Mouse (Mus musculus): ENCODE data around the gene Rs1. TPM values are rescaled to one million over a fixed set of nuclear protein-coding genes. Genes with fewer than 3 reads are reported as not detected.
"Not testable (repeated sequence)": the region's sequence is repeated elsewhere in the genome, so short reads cannot be mapped to it uniquely, and the experiment has no call there.

Gene Rs1
- polyA plus RNA-seq (2014; fragmentation: Nextera tagmentation; extraction: Ambion mirVana) = not detected in 2 replicates

- Histone ChIP-seq H3K4me2 (ENCODE audit: low read depth, severe bottlenecking) (peak within 1 kb of the TSS; percentile 5; the same call in 1 of the 2 replicates), H3K4me3 (ENCODE audit: low read depth, low read length) (no peak within 1 kb of the TSS), H3K9me3 (ENCODE audit: control insufficient read depth, low read length) (no peaks in the 10 kb centered on the region), H3K9ac (ENCODE audit: low read length) (no peak within 1 kb of the TSS), H3K4me1 (ENCODE audit: control insufficient read depth, insufficient read depth, low read length) (no peaks in the 10 kb centered on the region), H3K27me3 (ENCODE audit: control insufficient read depth, insufficient read depth, low read length) (no peaks in the 10 kb centered on the region; the same call in 1 of the 2 replicates), H3K27ac (replicated peaks; ENCODE audit: low read depth, low read length) (no peak within 1 kb of the TSS), H3K36me3 (ENCODE audit: control insufficient read depth, insufficient read depth, low read length) (no peaks in the 10 kb centered on the region)
- ATAC-seq (ENCODE audit: insufficient number of reproducible peaks, low FRiP score, low TSS enrichment, low read depth) (no peak), DNase-seq (ENCODE audit: low spot score) (no peak)
- WGBS = 85% methylated on average over 2 of the region's 2 CpGs
Observed at GRCm38 (mm10) chrX:160767713-160768112, at the start of gene Rs1. Gene Rs1, plus strand, starts transcription at chrX:160768013.

GRCm38 (mm10) chrX:160735650-160736049 is 32.2 kb upstream of the Rs1 start, which contains the start of gene Ppef1:
Gene Ppef1, minus strand, starts transcription at chrX:160735765.
- no peak for ATAC-seq (ENCODE audit: insufficient number of reproducible peaks, low FRiP score, low TSS enrichment, low read depth)
- H3K36me3 ChIP-seq (ENCODE audit: control insufficient read depth, insufficient read depth, low read length) = no peaks in the 10 kb centered on the region
- DNase-seq (ENCODE audit: low spot score) = no peak
- 73% methylated on average over 5 of the region's 5 CpGs for WGBS
- no peak within 1 kb of the TSS for H3K4me2 ChIP-seq (ENCODE audit: low read depth, severe bottlenecking)
- no peak within 1 kb of the TSS for H3K27ac ChIP-seq (replicated peaks; ENCODE audit: low read depth, low read length)
- H3K9me3 ChIP-seq (ENCODE audit: control insufficient read depth, low read length) = no peaks in the 10 kb centered on the region
- no peak within 1 kb of the TSS for H3K4me3 ChIP-seq (ENCODE audit: low read depth, low read length)
- H3K4me1 ChIP-seq (ENCODE audit: control insufficient read depth, insufficient read depth, low read length) = no peaks in the 10 kb centered on the region
- H3K9ac ChIP-seq (ENCODE audit: low read length) = no peak within 1 kb of the TSS
- H3K27me3 ChIP-seq (ENCODE audit: control insufficient read depth, insufficient read depth, low read length) = peaks cover 8% of the 10 kb centered on the region

GRCm38 (mm10) chrX:160745399-160745798 is 22.4 kb upstream of the Rs1 start:
- Histone ChIP-seq H3K27me3 (ENCODE audit: control insufficient read depth, insufficient read depth, low read length) (no peaks in the 10 kb centered on the region), H3K4me2 (ENCODE audit: low read depth, severe bottlenecking) (no peak overlapping the region), H3K9me3 (ENCODE audit: control insufficient read depth, low read length) (no peaks in the 10 kb centered on the region), H3K4me1 (ENCODE audit: control insufficient read depth, insufficient read depth, low read length) (no peaks in the 10 kb centered on the region), H3K4me3 (ENCODE audit: low read depth, low read length) (no peak overlapping the region), H3K36me3 (ENCODE audit: control insufficient read depth, insufficient read depth, low read length) (no peaks in the 10 kb centered on the region), H3K27ac (replicated peaks; ENCODE audit: low read depth, low read length) (no peak overlapping the region), H3K9ac (ENCODE audit: low read length) (no peak overlapping the region)
- DNase-seq (ENCODE audit: low spot score) = no peak
- 73% methylated on average over 1 of the region's 1 CpGs for WGBS
- no peak for ATAC-seq (ENCODE audit: insufficient number of reproducible peaks, low FRiP score, low TSS enrichment, low read depth)

GRCm38 (mm10) chrX:160748653-160749052 is 19.2 kb upstream of the Rs1 start:
- H3K27ac ChIP-seq (replicated peaks; ENCODE audit: low read depth, low read length) = no peak overlapping the region
- no peaks in the 10 kb centered on the region for H3K27me3 ChIP-seq (ENCODE audit: control insufficient read depth, insufficient read depth, low read length)
- no peak for DNase-seq (ENCODE audit: low spot score)
- no peaks in the 10 kb centered on the region for H3K4me1 ChIP-seq (ENCODE audit: control insufficient read depth, insufficient read depth, low read length)
- H3K36me3 ChIP-seq (ENCODE audit: control insufficient read depth, insufficient read depth, low read length) = no peaks in the 10 kb centered on the region
- no peak overlapping the region for H3K4me3 ChIP-seq (ENCODE audit: low read depth, low read length)
- H3K9me3 ChIP-seq (ENCODE audit: control insufficient read depth, low read length) = no peaks in the 10 kb centered on the region
- H3K4me2 ChIP-seq (ENCODE audit: low read depth, severe bottlenecking) = no peak overlapping the region
- ATAC-seq (ENCODE audit: insufficient number of reproducible peaks, low FRiP score, low TSS enrichment, low read depth) = no peak
- H3K9ac ChIP-seq (ENCODE audit: low read length) = no peak overlapping the region
- 85% methylated on average over 1 of the region's 1 CpGs for WGBS

- Histone ChIP-seq H3K4me3 (ENCODE audit: low read depth, low read length) (no peak overlapping the region), H3K36me3 (ENCODE audit: control insufficient read depth, insufficient read depth, low read length) (no peaks in the 10 kb centered on the region), H3K9ac (ENCODE audit: low read length) (no peak overlapping the region), H3K27ac (replicated peaks; ENCODE audit: low read depth, low read length) (no peak overlapping the region), H3K4me2 (ENCODE audit: low read depth, severe bottlenecking) (no peak overlapping the region), H3K9me3 (ENCODE audit: control insufficient read depth, low read length) (no peaks in the 10 kb centered on the region), H3K4me1 (ENCODE audit: control insufficient read depth, insufficient read depth, low read length) (no peaks in the 10 kb centered on the region), H3K27me3 (ENCODE audit: control insufficient read depth, insufficient read depth, low read length) (no peaks in the 10 kb centered on the region)
- ATAC-seq (ENCODE audit: insufficient number of reproducible peaks, low FRiP score, low TSS enrichment, low read depth) (no peak), DNase-seq (ENCODE audit: low spot score) (no peak)
- WGBS = 92% methylated on average over 8 of the region's 8 CpGs
Observed at GRCm38 (mm10) chrX:160750808-160751207, 17.0 kb upstream of the Rs1 start.

GRCm38 (mm10) chrX:160765389-160766232 is 2.2 kb upstream of the Rs1 start:
- H3K9me3 ChIP-seq (ENCODE audit: control insufficient read depth, low read length) = no peaks in the 10 kb centered on the region
- DNase-seq (ENCODE audit: low spot score) (peak; percentile 92), ATAC-seq (ENCODE audit: insufficient number of reproducible peaks, low FRiP score, low TSS enrichment, low read depth) (peak; percentile 95)
- no peak overlapping the region for H3K27ac ChIP-seq (replicated peaks; ENCODE audit: low read depth, low read length)
- no peaks in the 10 kb centered on the region for H3K4me1 ChIP-seq (ENCODE audit: control insufficient read depth, insufficient read depth, low read length)
- peak overlapping the region; percentile 22; the same call in 1 of the 2 replicates for H3K4me2 ChIP-seq (ENCODE audit: low read depth, severe bottlenecking)
- no peaks in the 10 kb centered on the region; the same call in 1 of the 2 replicates for H3K27me3 ChIP-seq (ENCODE audit: control insufficient read depth, insufficient read depth, low read length)
- peak overlapping the region; percentile 33 for H3K4me3 ChIP-seq (ENCODE audit: low read depth, low read length)
- H3K36me3 ChIP-seq (ENCODE audit: control insufficient read depth, insufficient read depth, low read length) = no peaks in the 10 kb centered on the region
- peak overlapping the region; percentile 40; the same call in 1 of the 2 replicates for H3K9ac ChIP-seq (ENCODE audit: low read length)
- WGBS = 37% methylated on average over 30 of the region's 30 CpGs

GRCm38 (mm10) chrX:160766233-160766616 is 1.6 kb upstream of the Rs1 start:
- WGBS = 28% methylated on average over 15 of the region's 15 CpGs
- H3K9me3 ChIP-seq (ENCODE audit: control insufficient read depth, low read length) = no peaks in the 10 kb centered on the region
- ATAC-seq (ENCODE audit: insufficient number of reproducible peaks, low FRiP score, low TSS enrichment, low read depth) (peak; percentile 88), DNase-seq (ENCODE audit: low spot score) (no peak)
- no peaks in the 10 kb centered on the region; the same call in 1 of the 2 replicates for H3K27me3 ChIP-seq (ENCODE audit: control insufficient read depth, insufficient read depth, low read length)
- no peaks in the 10 kb centered on the region for H3K4me1 ChIP-seq (ENCODE audit: control insufficient read depth, insufficient read depth, low read length)
- peak overlapping the region; percentile 22 for H3K4me2 ChIP-seq (ENCODE audit: low read depth, severe bottlenecking)
- no peak overlapping the region; the same call in 1 of the 2 replicates for H3K9ac ChIP-seq (ENCODE audit: low read length)
- H3K36me3 ChIP-seq (ENCODE audit: control insufficient read depth, insufficient read depth, low read length) = no peaks in the 10 kb centered on the region
- peak overlapping the region; percentile 28 for H3K4me3 ChIP-seq (ENCODE audit: low read depth, low read length)
- no peak overlapping the region for H3K27ac ChIP-seq (replicated peaks; ENCODE audit: low read depth, low read length)

- DNase-seq (ENCODE audit: low spot score); H3K9me3 ChIP-seq (ENCODE audit: control insufficient read depth, low read length); H3K4me2 ChIP-seq (ENCODE audit: low read depth, severe bottlenecking); H3K36me3 ChIP-seq (ENCODE audit: control insufficient read depth, insufficient read depth, low read length); H3K9ac ChIP-seq (ENCODE audit: low read length); H3K4me3 ChIP-seq (ENCODE audit: low read depth, low read length); H3K27ac ChIP-seq (replicated peaks; ENCODE audit: low read depth, low read length); ATAC-seq (ENCODE audit: insufficient number of reproducible peaks, low FRiP score, low TSS enrichment, low read depth); H3K4me1 ChIP-seq (ENCODE audit: control insufficient read depth, insufficient read depth, low read length); H3K27me3 ChIP-seq (ENCODE audit: control insufficient read depth, insufficient read depth, low read length): not testable (repeated sequence)
- WGBS = 87% methylated on average over 5 of the region's 5 CpGs
Observed at GRCm38 (mm10) chrX:160769622-160770021, 1.8 kb downstream of the Rs1 start.
